Mouse (Mus musculus) megakaryocyte, embryonic 14.5 days (primary cell): ENCODE measurements around the gene Sorbs1. TPM values are rescaled to one million over a fixed set of nuclear protein-coding genes. Genes with fewer than 3 reads are reported as not detected.

Source experiments
- H3K27me3 ChIP-seq: replicated peaks from 2 replicates; pipeline ENCODE3; 2012; ENCODE audit warnings: inconsistent platforms
- H3K36me3 ChIP-seq: replicated peaks from 2 replicates; pipeline ENCODE3; 2012; ENCODE audit warnings: low read length, inconsistent platforms, mixed read lengths
- H3K4me1 ChIP-seq: 2 replicates; pipeline ENCODE4 v1.6.1; 2012; ENCODE audit warnings: inconsistent platforms
- H3K4me3 ChIP-seq: replicated peaks from 2 replicates; pipeline ENCODE3; 2012; ENCODE audit warnings: moderate library complexity, mild to moderate bottlenecking, inconsistent platforms
- H3K9me3 ChIP-seq: 2 replicates; pipeline ENCODE4 v1.6.1; 2012; ENCODE audit warnings: inconsistent platforms
- FLI1 ChIP-seq: IDR thresholded peaks from 2 replicates; pipeline ENCODE4 v1.6.1; 2012; ENCODE audit warnings: low read length, inconsistent platforms, mixed read lengths
- GATA1 ChIP-seq: IDR thresholded peaks from 3 replicates; pipeline ENCODE4 v1.6.1; 2012; ENCODE audit warnings: mixed read lengths, low read length, inconsistent platforms, borderline replicate concordance
- polyA plus RNA-seq: library from polyadenylated mRNA; stranded (reverse); fragments of >175 nt; gene quantifications from 2 replicates; pipeline ENCODE4 v1.2.3, GENCODE M21; 2012; ENCODE audit warnings: low replicate concordance; ENCODE audit not compliant: insufficient read depth

Gene Sorbs1
- polyA plus RNA-seq, 1 experiment = 2.7 TPM

- no peak for TF ChIP-seq GATA1
- TF ChIP-seq FLI1 = no peak
- H3K4me1 ChIP-seq = peaks cover 18% of the 10 kb centered on the region
- H3K9me3 ChIP-seq = peaks cover 5% of the 10 kb centered on the region; the same call in 1 of the 2 replicates
- H3K27me3 ChIP-seq = no peaks in the 10 kb centered on the region
- peaks cover 26% of the 10 kb centered on the region for H3K36me3 ChIP-seq
- no peak overlapping the region for H3K4me3 ChIP-seq
These were observed 153.7 kb downstream of the Sorbs1 start for GRCm38 (mm10) chr19:40359712-40360394.

GRCm38 (mm10) chr19:40356536-40357522, 156.8 kb downstream of the Sorbs1 start:
- H3K4me3 ChIP-seq = no peak overlapping the region
- TF ChIP-seq GATA1 (no peak), FLI1 (no peak)
- H3K9me3 ChIP-seq = no peaks in the 10 kb centered on the region
- peaks cover 17% of the 10 kb centered on the region for H3K4me1 ChIP-seq
- H3K27me3 ChIP-seq = no peaks in the 10 kb centered on the region
- peaks cover 4% of the 10 kb centered on the region for H3K36me3 ChIP-seq

DNA sequence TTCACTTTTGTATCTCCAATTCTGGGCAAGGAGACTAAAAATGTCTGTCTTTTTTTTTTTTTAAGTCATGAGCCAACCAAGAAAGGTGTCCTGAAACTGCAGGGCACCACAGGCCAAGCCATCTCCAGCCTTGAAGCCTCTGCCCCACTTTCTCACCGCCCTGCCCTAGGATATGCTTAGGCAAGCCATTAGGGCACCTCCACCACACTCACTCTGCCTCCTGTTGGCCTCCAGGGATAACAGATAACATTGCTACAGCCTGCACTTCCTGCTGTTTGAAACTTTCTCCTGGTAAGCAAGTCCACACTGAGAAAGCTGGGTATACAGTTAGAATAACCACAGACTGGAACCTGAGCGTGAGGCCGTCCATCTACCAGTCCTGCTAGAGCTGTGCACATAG, 158.5 kb downstream of the Sorbs1 start:
- TF ChIP-seq FLI1 = no peak
- no peak for TF ChIP-seq GATA1

DNA sequence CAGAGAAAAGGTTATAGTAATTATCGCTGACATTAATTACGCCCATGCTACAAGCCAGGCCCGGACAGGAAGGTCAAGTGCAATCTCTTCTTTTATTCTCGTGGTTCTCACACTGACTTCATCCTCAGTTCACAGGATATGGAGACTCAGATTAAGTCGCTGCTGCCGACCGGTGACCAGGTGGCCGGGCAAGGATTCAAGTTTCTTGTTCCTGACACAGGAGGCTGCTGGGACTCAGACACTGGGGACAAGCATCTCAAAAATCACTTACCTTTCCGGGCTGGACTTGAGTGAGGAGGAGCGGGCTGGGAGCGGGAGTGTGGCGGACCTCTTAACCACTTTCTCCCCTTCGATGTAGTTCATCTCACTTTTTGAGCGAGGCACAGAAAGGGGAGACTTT, 161.6 kb downstream of the Sorbs1 start:
- Histone ChIP-seq H3K4me3 (no peak overlapping the region), H3K9me3 (no peaks in the 10 kb centered on the region), H3K27me3 (no peaks in the 10 kb centered on the region), H3K4me1 (peaks cover 15% of the 10 kb centered on the region), H3K36me3 (peaks cover 9% of the 10 kb centered on the region)
- TF ChIP-seq GATA1 (no peak), FLI1 (no peak)

More for the DNA sequence above, 158.5 kb downstream of the Sorbs1 start:
- H3K36me3 ChIP-seq = peaks cover 7% of the 10 kb centered on the region
- H3K9me3 ChIP-seq = no peaks in the 10 kb centered on the region
- H3K4me3 ChIP-seq = no peak overlapping the region
- no peaks in the 10 kb centered on the region for H3K27me3 ChIP-seq
- peaks cover 17% of the 10 kb centered on the region for H3K4me1 ChIP-seq

- peaks cover 9% of the 10 kb centered on the region for H3K36me3 ChIP-seq
- no peak for TF ChIP-seq GATA1
- no peak for TF ChIP-seq FLI1
- H3K4me3 ChIP-seq = no peak overlapping the region
- no peaks in the 10 kb centered on the region for H3K27me3 ChIP-seq
- peaks cover 8% of the 10 kb centered on the region for H3K4me1 ChIP-seq
- no peaks in the 10 kb centered on the region for H3K9me3 ChIP-seq
These were observed 162.7 kb downstream of the Sorbs1 start for GRCm38 (mm10) chr19:40350835-40351234.

- Histone ChIP-seq H3K9me3 (no peaks in the 10 kb centered on the region), H3K4me1 (peaks cover 4% of the 10 kb centered on the region), H3K36me3 (peaks cover 9% of the 10 kb centered on the region), H3K4me3 (no peak overlapping the region), H3K27me3 (no peaks in the 10 kb centered on the region)
- no peak for TF ChIP-seq GATA1
- no peak for TF ChIP-seq FLI1
These were observed 163.6 kb downstream of the Sorbs1 start for GRCm38 (mm10) chr19:40349713-40350671.

DNA sequence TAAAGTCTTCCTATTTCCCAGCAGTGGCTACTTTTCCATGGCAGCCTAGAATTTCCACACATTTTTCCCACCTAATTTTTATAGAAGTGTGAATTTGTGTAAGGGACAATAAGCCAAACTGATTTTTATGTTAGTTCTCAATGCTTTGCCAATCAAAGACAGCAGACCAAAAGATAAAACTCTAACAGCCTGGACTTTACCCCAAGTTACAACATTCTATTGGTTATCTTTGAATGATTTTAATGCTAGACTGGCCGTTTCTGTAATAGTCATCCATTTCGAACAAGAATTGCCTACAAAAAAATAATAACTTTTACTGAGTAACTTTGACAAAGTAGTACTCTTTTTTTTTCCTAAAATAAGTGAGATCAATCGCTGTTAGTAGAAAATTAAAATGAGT, 164.3 kb downstream of the Sorbs1 start:
- TF ChIP-seq GATA1 = no peak
- H3K36me3 ChIP-seq = peaks cover 9% of the 10 kb centered on the region
- no peak overlapping the region for H3K4me3 ChIP-seq
- 0 out of 2 replicates have a peak, but pooled peaks cover 3% of the 10 kb centered on the region for H3K4me1 ChIP-seq
- H3K27me3 ChIP-seq = no peaks in the 10 kb centered on the region
- no peaks in the 10 kb centered on the region for H3K9me3 ChIP-seq

GRCm38 (mm10) chr19:40348652-40349051, 164.9 kb downstream of the Sorbs1 start:
- TF ChIP-seq GATA1 (no peak), FLI1 (no peak)
- H3K4me3 ChIP-seq = no peak overlapping the region
- H3K4me1 ChIP-seq = 0 out of 2 replicates have a peak, but pooled peaks cover 3% of the 10 kb centered on the region
- H3K9me3 ChIP-seq = no peaks in the 10 kb centered on the region
- peaks cover 9% of the 10 kb centered on the region for H3K36me3 ChIP-seq
- H3K27me3 ChIP-seq = no peaks in the 10 kb centered on the region

DNA sequence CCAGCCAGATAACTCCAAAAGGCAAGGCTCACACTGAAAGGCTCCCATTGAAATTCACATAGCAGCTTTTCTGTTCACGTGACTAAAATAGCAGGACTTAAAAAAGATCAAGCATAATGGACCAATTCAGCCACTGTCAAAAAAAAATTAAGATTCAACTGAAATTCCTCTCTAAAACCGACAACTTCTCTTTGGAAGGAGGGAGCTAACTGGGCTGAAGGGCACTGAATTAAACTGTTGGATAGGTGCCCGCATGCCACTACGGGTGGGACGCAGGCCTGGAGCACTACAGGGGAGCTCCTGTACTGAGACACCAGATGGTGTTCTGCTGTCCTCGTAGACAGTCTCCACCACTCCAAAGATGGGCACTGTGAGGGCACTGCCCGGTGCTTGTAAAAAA, 165.4 kb downstream of the Sorbs1 start:
- Histone ChIP-seq H3K4me1 (peaks cover 4% of the 10 kb centered on the region; the same call in 1 of the 2 replicates), H3K27me3 (no peaks in the 10 kb centered on the region), H3K36me3 (peaks cover 9% of the 10 kb centered on the region), H3K4me3 (no peak overlapping the region), H3K9me3 (no peaks in the 10 kb centered on the region)
- TF ChIP-seq FLI1 (no peak), GATA1 (no peak)
